Mouse (Mus musculus): ENCODE results near the gene 1700018B08Rik.

1700018B08Rik gene

DNA sequence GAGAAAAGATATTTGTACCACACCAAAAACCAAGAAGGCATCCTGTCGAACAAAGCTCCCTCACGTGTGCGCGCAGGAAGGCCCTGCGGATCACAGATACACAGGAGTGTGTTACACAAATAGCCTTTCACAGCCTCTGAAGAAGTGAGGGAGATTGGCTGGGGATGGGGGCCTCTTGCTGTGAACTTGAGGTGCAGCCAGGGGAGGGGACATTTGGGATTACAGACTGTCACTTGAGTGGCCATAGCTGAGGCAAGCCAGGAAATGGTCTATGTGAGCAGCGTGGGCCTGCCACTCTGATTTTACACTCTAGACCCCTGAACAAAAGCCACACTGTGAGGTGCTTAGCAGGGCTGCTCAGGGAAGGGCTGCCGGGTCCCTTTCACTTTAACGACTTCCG lies 32.4 kb downstream of the 1700018B08Rik start:
- no peak for DNase-seq (ENCODE audit: low read depth, low spot score)

DNA sequence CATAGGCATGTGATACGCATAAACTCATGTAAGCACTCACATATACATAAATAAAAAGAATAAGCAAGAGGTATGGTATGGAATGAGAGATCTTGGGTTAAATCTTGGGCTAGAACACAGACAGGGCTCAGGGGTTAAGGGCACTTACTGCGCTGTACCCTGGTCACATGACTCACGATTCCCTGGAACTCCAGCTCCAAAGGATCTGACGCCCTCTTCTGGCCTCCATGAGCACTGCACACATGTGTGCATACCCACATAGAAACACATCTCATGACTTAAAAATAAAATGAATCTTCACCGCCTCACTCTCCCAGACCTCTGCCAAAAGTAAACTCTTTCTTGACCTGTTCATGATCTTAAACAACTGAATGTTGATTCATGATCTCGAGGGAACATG lies 46.5 kb downstream of the 1700018B08Rik start:
- no peak for DNase-seq (ENCODE audit: low read depth, low spot score)

DNA sequence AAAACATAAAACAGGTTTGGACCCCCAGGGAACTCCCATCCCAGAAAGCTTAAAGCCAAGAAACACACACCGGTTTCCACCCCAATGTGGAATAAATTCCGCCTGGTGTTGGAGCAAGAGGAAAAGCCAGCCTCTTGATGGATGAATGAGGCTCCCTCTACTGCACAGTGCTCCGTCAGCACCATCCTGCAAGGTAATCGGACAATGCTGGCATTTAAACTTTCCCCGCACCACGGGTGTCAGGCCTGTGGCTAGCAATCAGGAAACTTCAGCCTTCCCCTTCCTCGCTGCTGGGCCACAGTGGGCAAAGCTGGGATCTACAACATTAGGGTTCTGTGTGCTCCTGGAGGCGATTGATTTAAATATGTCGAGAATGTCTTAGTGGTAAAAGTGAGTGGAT lies 52.5 kb downstream of the 1700018B08Rik start:
- DNase-seq (ENCODE audit: low read depth, low spot score), result no peak

DNA sequence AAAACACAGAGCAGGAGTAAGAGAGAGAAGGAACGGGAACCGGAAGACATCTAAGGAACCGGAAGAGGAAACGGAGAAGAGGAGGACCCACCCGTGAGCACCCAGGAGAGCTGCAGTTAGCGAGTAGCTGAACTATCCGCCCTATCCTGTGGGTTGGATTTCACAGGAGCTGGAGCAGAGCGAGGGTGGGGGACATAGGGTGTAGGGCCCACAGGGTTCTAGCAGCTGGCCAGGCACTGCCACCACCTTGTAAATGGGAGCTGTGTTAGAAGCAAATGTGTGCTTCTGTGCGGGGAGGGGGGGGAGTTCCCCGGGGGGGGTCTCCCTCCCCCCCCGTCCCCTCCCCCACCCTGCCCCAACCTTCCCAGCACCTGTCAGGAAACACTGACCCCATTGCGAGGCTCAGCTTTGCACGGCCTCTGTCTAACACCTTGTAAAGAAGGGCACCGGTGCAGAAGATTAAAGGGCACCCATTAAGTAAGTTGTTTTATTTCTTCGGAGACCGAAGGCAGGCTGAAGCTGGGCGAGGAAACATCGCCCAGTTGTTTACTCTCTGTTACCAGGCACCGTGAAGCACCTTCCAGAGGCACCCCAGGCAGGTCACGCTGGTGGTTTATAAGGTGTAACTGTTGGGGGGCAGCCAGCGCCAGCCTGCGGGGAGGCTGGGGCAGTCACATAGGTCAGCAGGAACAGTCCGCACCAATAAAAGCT lies 59.9 kb downstream of the 1700018B08Rik start:
- DNase-seq (ENCODE audit: low read depth, low spot score), result no peak
